Mouse (Mus musculus) lung, postnatal 0 days (tissue): Measurements from ENCODE around the gene Gm20388.

ENCODE experiments used
- CTCF ChIP-seq: IDR thresholded peaks from 2 replicates; pipeline ENCODE4 v1.5.1; 2016; ENCODE audit warnings: antibody characterized with exemption, mild to moderate bottlenecking
- EP300 ChIP-seq: IDR thresholded peaks from 2 replicates; pipeline ENCODE4 v1.6.1; 2016; ENCODE audit warnings: antibody characterized with exemption, mild to moderate bottlenecking, control low read depth

- TF ChIP-seq CTCF (no peak), EP300 (no peak)
These were observed 1568.5 kb downstream of the Gm20388 start for GRCm38 (mm10) chr8:121479144-121479543.
